8 mouse cellular contexts compared by ENCODE assay signal in the genomic region with DNA sequence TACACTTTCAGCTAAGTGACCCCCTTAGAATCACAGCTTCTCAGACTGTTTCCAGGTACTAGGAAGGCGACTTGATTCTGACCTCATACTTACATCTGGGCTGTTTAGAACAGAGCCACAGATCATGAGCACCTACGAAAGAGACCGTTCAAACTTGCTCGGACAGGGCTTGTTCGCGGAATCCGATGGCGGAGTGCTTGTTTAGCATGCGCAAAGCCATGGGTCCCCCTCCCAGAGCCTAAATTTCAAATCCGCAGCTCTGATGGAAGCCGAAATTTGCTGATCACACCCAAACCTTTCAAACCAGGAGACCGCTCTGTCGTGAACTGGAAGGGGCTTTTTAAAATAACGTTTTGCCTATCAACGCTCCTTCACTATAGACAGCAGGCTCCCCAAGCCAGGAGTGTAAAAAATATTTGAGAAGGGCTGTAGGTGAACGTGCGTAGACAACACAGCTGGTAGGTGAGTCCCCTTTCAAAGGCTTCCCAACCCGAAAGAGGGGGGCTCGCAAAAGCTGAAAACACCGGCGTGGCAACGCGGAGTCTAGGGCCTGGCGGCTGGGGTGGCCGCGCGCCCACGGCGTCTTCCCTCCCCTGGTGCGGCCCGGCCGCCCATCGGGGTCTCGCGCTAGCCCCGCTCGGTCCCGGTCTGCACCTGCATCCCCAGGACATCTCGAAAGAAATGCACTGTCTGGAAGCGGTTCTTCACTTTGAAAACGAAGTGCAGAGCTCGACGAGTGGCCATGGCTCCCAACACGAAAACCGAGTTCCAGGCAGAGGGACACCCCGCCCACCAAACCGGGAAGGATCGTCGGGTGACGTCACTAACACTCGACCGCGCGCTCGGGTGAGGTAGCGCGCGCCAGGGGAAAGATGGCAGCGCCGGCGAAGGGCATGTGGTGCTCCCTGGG. TPM values are rescaled to one million over a fixed set of nuclear protein-coding genes. Genes with fewer than 3 reads are reported as not detected.
A peak's percentile ranks its signal among the peaks of the same experiment; 100 is the strongest.
DNase-seq lines count a peak whose midpoint lies in the region; ATAC-seq and TF ChIP-seq lines count a peak whose summit lies in the region.

Mrm3 (plus strand) TSS at position 815 of the 910 bp plus-strand sequence.
Glod4 (minus strand) TSS at position 825 of the 910 bp plus-strand sequence.

- peak within 1 kb of the TSS; percentile 84 for H3K4me3 ChIP-seq in MEL (ENCODE audit: control insufficient read depth in 1 of 2, insufficient read depth in 1 of 2, low read depth in 2 of 2, low read length in 2 of 2)
- peak within 1 kb of the TSS; percentile 78 for H3K4me3 ChIP-seq in cerebellum, adult 2 months (replicated peaks; ENCODE audit: insufficient read depth, low read depth, low read length)
- H3K4me3 ChIP-seq in hindbrain, embryonic 10.5 days, result peak within 1 kb of the TSS; percentile 94
- H3K4me3 ChIP-seq in lung, postnatal 0 days (ENCODE audit: low read depth, low read length), result peak within 1 kb of the TSS; percentile 63

- no peaks in the 10 kb centered on the region for H3K27me3 ChIP-seq in MEL (ENCODE audit: control insufficient read depth in 1 of 2, insufficient read depth in 2 of 2, low read length in 2 of 2)
- no peaks in the 10 kb centered on the region for H3K27me3 ChIP-seq in cerebellum, adult 2 months (ENCODE audit: control insufficient read depth, insufficient read depth, low read length)
- no peaks in the 10 kb centered on the region for H3K27me3 ChIP-seq in hindbrain, embryonic 10.5 days (ENCODE audit: insufficient read depth, poor library complexity, severe bottlenecking)
- no peaks in the 10 kb centered on the region for H3K27me3 ChIP-seq in lung, postnatal 0 days (replicated peaks; ENCODE audit: insufficient read depth, low read length)

- H3K27ac ChIP-seq in MEL (ENCODE audit: control insufficient read depth, low read depth, low read length), result peak within 1 kb of the TSS; percentile 40
- H3K27ac ChIP-seq in cerebellum, adult 2 months (ENCODE audit: insufficient read depth, low read length), result peak within 1 kb of the TSS; percentile 48; the same call in 1 of the 2 replicates
- H3K27ac ChIP-seq in hindbrain, embryonic 10.5 days, result peak within 1 kb of the TSS; percentile 89
- 0 out of 2 replicates have a peak within 1 kb of the TSS, but pooled peaks have one; percentile 2 for H3K27ac ChIP-seq in lung, postnatal 0 days (ENCODE audit: low read length)

- no peak for TF ChIP-seq RAD21 in MEL (IDR thresholded peaks at IDR 0.05; ENCODE audit: low read depth, low read length)

- peak within 1 kb of the TSS; percentile 80 for H3K4me2 ChIP-seq in lung, postnatal 0 days (replicated peaks; ENCODE audit: low read depth, low read length)

- TF ChIP-seq POLR2A in MEL (IDR thresholded peaks at IDR 0.05; ENCODE audit: control insufficient read depth in 1 of 2, insufficient read depth in 1 of 2, low read depth in 1 of 2, low read length in 2 of 2, poor library complexity in 1 of 2), result peak; percentile 89 to 94
- peak; percentile 90 for TF ChIP-seq POLR2A in cerebellum, adult 2 months (IDR thresholded peaks at IDR 0.05; ENCODE audit: borderline replicate concordance, insufficient read depth, low read length)

- H3K9me3 ChIP-seq in MEL (replicated peaks; ENCODE audit: insufficient read depth, low read length), result no peaks in the 10 kb centered on the region
- no peaks in the 10 kb centered on the region for H3K9me3 ChIP-seq in hindbrain, embryonic 10.5 days
- H3K9me3 ChIP-seq in lung, postnatal 0 days (ENCODE audit: low read length), result no peaks in the 10 kb centered on the region

- no peak for TF ChIP-seq CTCF in MEL (IDR thresholded peaks at IDR 0.05 in 2 of 3, conservative IDR thresholded peaks at IDR 0.05 in 1 of 3; ENCODE audit: control insufficient read depth in 1 of 3, insufficient read depth in 1 of 3, low read depth in 2 of 3, low read length in 3 of 3, poor library complexity in 1 of 3, severe bottlenecking in 1 of 3)
- TF ChIP-seq CTCF in cerebellum, adult 2 months (IDR thresholded peaks at IDR 0.05; ENCODE audit: borderline replicate concordance, insufficient read depth, low read depth, low read length), result no peak
- TF ChIP-seq CTCF in lung, postnatal 0 days (IDR thresholded peaks at IDR 0.05), result no peak

- H3K4me1 ChIP-seq in MEL (ENCODE audit: control insufficient read depth in 1 of 2, insufficient read depth in 2 of 2, low read length in 2 of 2), result peaks cover 0 to 12% of the 10 kb centered on the region in 2 experiments; a peak in 2 of 4 replicates
- peaks cover 4% of the 10 kb centered on the region; the same call in 1 of the 2 replicates for H3K4me1 ChIP-seq in cerebellum, adult 2 months (ENCODE audit: control insufficient read depth, insufficient read depth, low read length)
- H3K4me1 ChIP-seq in hindbrain, embryonic 10.5 days (replicated peaks), result peaks cover 26% of the 10 kb centered on the region
- H3K4me1 ChIP-seq in lung, postnatal 0 days (ENCODE audit: insufficient read depth, low read depth, low read length), result no peaks in the 10 kb centered on the region

- ATAC-seq in lung, postnatal 0 days, result peak; percentile 95

- DNase-seq in MEL (ENCODE audit: low read depth, low spot score), result peak; percentile 96
- peak; percentile 91 to 95 for DNase-seq in cerebellum, adult 2 months
- DNase-seq in forelimb bud, embryonic 11.5 days (ENCODE audit: low read depth, low spot score), result peak; percentile 92
- peak; percentile 93 for DNase-seq in hindbrain, embryonic 10.5 days (ENCODE audit: low spot score)
- DNase-seq in layer of hippocampus, adult 9-11 months, result peak; percentile 90
- DNase-seq in lung, postnatal 0 days (ENCODE audit: low spot score), result peak; percentile 95
- peak; percentile 95 for DNase-seq in ovary, postnatal 14 days (ENCODE audit: low spot score)
- peak; percentile 92 for DNase-seq in thymus, postnatal 14 days

- WGBS in cerebellum, adult 2 months, result under 1% methylated on average over 61 of the region's 61 CpGs
- WGBS in hindbrain, embryonic 10.5 days, result under 1% methylated on average over 61 of the region's 61 CpGs
- under 1% methylated on average over 61 of the region's 61 CpGs for WGBS in lung, postnatal 0 days

- H3K36me3 ChIP-seq in MEL (ENCODE audit: control insufficient read depth in 1 of 2, insufficient read depth in 2 of 2, low read length in 2 of 2), result peaks cover 4 to 19% of the 10 kb centered on the region in 2 experiments; a peak in 3 of 4 replicates
- H3K36me3 ChIP-seq in hindbrain, embryonic 10.5 days, result peaks cover 42% of the 10 kb centered on the region
- 0 out of 2 replicates have a peak, but pooled peaks cover 9% of the 10 kb centered on the region for H3K36me3 ChIP-seq in lung, postnatal 0 days (ENCODE audit: insufficient read depth, low read length)

- no peak for TF ChIP-seq EP300 in MEL (IDR thresholded peaks at IDR 0.05; ENCODE audit: low read depth in 1 of 2, low read length in 2 of 2)
- no peak for TF ChIP-seq EP300 in lung, postnatal 0 days (IDR thresholded peaks at IDR 0.05)

- H3K79me2 ChIP-seq in MEL (ENCODE audit: control insufficient read depth, insufficient read depth, low read length, poor library complexity), result peaks cover 29% of the 10 kb centered on the region

- peak within 1 kb of the TSS; percentile 89 for H3K9ac ChIP-seq in MEL (ENCODE audit: control insufficient read depth, low read depth, low read length, poor library complexity, severe bottlenecking)
- H3K9ac ChIP-seq in lung, postnatal 0 days (replicated peaks; ENCODE audit: low read depth), result peak within 1 kb of the TSS; percentile 65

TF ChIP-seq in MEL, 35 proteins besides CTCF, POLR2A, EP300 and RAD21 (continues in another document):
- no peak for TF ChIP-seq ZKSCAN1 (IDR thresholded peaks at IDR 0.05; ENCODE audit: low read depth, low read length)
- TF ChIP-seq KAT2A (conservative IDR thresholded peaks at IDR 0.05; ENCODE audit: low read depth, low read length), result peak; percentile 63; the same call in 1 of the 2 replicates
- no peak; the same call in 1 of the 2 replicates for TF ChIP-seq ZMIZ1 (IDR thresholded peaks at IDR 0.05; ENCODE audit: low read depth, low read length)
- TF ChIP-seq RCOR1 (IDR thresholded peaks at IDR 0.05; ENCODE audit: low read depth, low read length), result no peak
- TF ChIP-seq TBP (IDR thresholded peaks at IDR 0.05; ENCODE audit: low read depth, low read length), result peak; percentile 87
- TF ChIP-seq MYB (IDR thresholded peaks at IDR 0.05; ENCODE audit: low read depth, low read length), result no peak
- TF ChIP-seq E2F4 (IDR thresholded peaks at IDR 0.05; ENCODE audit: borderline replicate concordance, low read depth, low read length), result peak; percentile 75; the same call in 1 of the 2 replicates
- TF ChIP-seq UBTF (IDR thresholded peaks at IDR 0.05; ENCODE audit: borderline replicate concordance, insufficient read depth, low read depth, low read length), result 0 out of 2 replicates have a peak, but pooled peaks have one; percentile 73
- peak; percentile 58 for TF ChIP-seq NRF1 (IDR thresholded peaks at IDR 0.05; ENCODE audit: insufficient read depth, low read depth, low read length, poor library complexity, severe bottlenecking)
- peak; percentile 52 for TF ChIP-seq ETS1 (IDR thresholded peaks at IDR 0.05; ENCODE audit: low read depth, low read length)
- TF ChIP-seq CHD2 (IDR thresholded peaks at IDR 0.05; ENCODE audit: low read length), result no peak
- peak; percentile 98 for TF ChIP-seq MXI1 (IDR thresholded peaks at IDR 0.05; ENCODE audit: low read depth, low read length)
- TF ChIP-seq NELFE (IDR thresholded peaks at IDR 0.05; ENCODE audit: low read depth, low read length), result peak; percentile 94
- TF ChIP-seq GABPA (IDR thresholded peaks at IDR 0.05; ENCODE audit: low read depth, low read length), result no peak
- TF ChIP-seq HCFC1 (IDR thresholded peaks at IDR 0.05; ENCODE audit: low read depth, low read length), result peak; percentile 92
- TF ChIP-seq TCF12 (IDR thresholded peaks at IDR 0.05; ENCODE audit: low read depth, low read length), result peak; percentile 75; the same call in 1 of the 2 replicates
- TF ChIP-seq SIN3A (IDR thresholded peaks at IDR 0.05; ENCODE audit: low read length), result peak; percentile 98

RNA-seq across cellular contexts. Expression of gene Mrm3, which starts in this region (rescaled TPM):
- 50.3 and 65.7 TPM in 2 replicates for total RNA-seq in MEL (2012; rRNA removed)
- polyA plus RNA-seq in MEL (2012; ENCODE audit: insufficient read depth in 1 of 2, insufficient read length in 2 of 2, low read depth in 1 of 2, low replicate concordance in 2 of 2, missing spikeins in 1 of 2), result 10 to 100 TPM in 1 of 2 experiments, not detected in 1; 27.7 TPM
- 19.9 and 21.3 TPM in 2 replicates for polyA plus RNA-seq in cerebellum, adult 2 months (2012; rRNA removed)
- polyA plus RNA-seq in hindbrain, embryonic 10.5 days (2016; fragmentation: Nextera tagmentation; extraction: Ambion mirVana), result 21.5 and 24.7 TPM in 2 replicates
- polyA plus RNA-seq in lung, postnatal 0 days (2015; fragmentation: Nextera tagmentation; extraction: Ambion mirVana), result 7.7 and 8.0 TPM in 2 replicates

RNA-seq across cellular contexts. Expression of gene Glod4, which starts in this region (rescaled TPM):
- total RNA-seq in MEL (2012; rRNA removed), result 139 and 143 TPM in 2 replicates
- polyA plus RNA-seq in MEL (2012; ENCODE audit: insufficient read depth in 1 of 2, insufficient read length in 2 of 2, low read depth in 1 of 2, low replicate concordance in 2 of 2, missing spikeins in 1 of 2), result 10 to 100 TPM in 1 of 2 experiments, not detected in 1; 63.9 TPM
- polyA plus RNA-seq in cerebellum, adult 2 months (2012; rRNA removed), result 39.3 and 44.9 TPM in 2 replicates
- polyA plus RNA-seq in hindbrain, embryonic 10.5 days (2016; fragmentation: Nextera tagmentation; extraction: Ambion mirVana), result 126 and 130 TPM in 2 replicates
- polyA plus RNA-seq in lung, postnatal 0 days (2015; fragmentation: Nextera tagmentation; extraction: Ambion mirVana), result 85.9 and 99.6 TPM in 2 replicates

Comparison
In these comparisons a context has a peak if more than half of its experiments do, and no peak if none do; other contexts are left out.
1. Peak in every context shown above with its lines: DNase-seq, ATAC-seq, H3K4me3 ChIP-seq and H3K27ac ChIP-seq.
2. H3K27ac ChIP-seq: peak in every context shown above with its lines; median percentile 89 in hindbrain, embryonic 10.5 days; 48 in cerebellum, adult 2 months; 40 in MEL; 2 in lung, postnatal 0 days.